Mouse (Mus musculus) testis, adult 2 months (tissue): ENCODE measurements around the gene Bspry.

Experiments used
- CTCF ChIP-seq: fragments of 200-500 bp; IDR thresholded peaks from 2 replicates; pipeline ENCODE4 v1.5.1; 2012; ENCODE audit warnings: low read depth, mild to moderate bottlenecking, inconsistent platforms, low read length, moderate library complexity; ENCODE audit not compliant: control insufficient read depth, insufficient read depth, insufficient replicate concordance
- POLR2A ChIP-seq: fragments of 200-500 bp; IDR thresholded peaks from 2 replicates; pipeline ENCODE4 v1.6.1; 2012; ENCODE audit warnings: low read depth, mild to moderate bottlenecking, inconsistent platforms, low read length, moderate library complexity; ENCODE audit not compliant: control insufficient read depth

- TF ChIP-seq CTCF (no peak), POLR2A (no peak)
Observed at GRCm38 (mm10) chr4:62480709-62481605, 1.1 kb downstream of the Bspry start.
